Mouse (Mus musculus): ENCODE results near the gene Defb3. TPM values are rescaled to one million over a fixed set of nuclear protein-coding genes. Genes with fewer than 3 reads are reported as not detected.
"Not testable (repeated sequence)": the region's sequence is repeated elsewhere in the genome, so short reads cannot be mapped to it uniquely, and the experiment has no call there.

Gene Defb3
- polyA plus RNA-seq (2012; rRNA removed): not detected in 2 replicates

GRCm38 (mm10) chr8:19293060-19293459 lies at the start of gene Defb3:
Gene Defb3, plus strand, starts transcription at chr8:19293360.
- WGBS: 40% methylated on average over 2 of the region's 2 CpGs
- not testable (repeated sequence) for H3K4me1 ChIP-seq (ENCODE audit: control insufficient read depth, insufficient read depth, low read length); H3K4me3 ChIP-seq (replicated peaks; ENCODE audit: extremely low read depth, low read depth, low read length); DNase-seq

DNA sequence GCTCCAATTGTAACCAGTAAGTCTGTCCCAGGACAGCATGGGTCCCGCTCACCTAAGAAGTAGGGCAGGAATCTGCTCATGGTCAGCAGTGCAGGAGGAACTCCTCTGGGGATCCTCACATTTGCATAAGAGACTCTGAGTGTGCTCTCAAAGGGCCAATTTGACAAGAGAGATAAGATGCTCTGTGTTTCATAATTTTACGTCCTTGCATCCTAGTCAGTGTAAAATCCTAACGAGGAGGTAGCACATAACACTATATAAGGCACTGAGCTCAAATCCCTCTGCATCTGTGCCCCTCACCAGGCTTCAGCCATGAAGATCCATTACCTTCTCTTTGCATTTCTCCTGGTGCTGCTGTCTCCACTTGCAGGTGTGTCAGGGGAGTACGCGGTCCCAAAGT lies 45.9 kb upstream of the Defb3 start, which contains the start of gene Defb5:
Defb5 (plus strand) TSS at position 301 of the 400 bp plus-strand sequence.
- no peak within 1 kb of the TSS for H3K4me3 ChIP-seq (replicated peaks; ENCODE audit: extremely low read depth, low read depth, low read length)
- no peaks in the 10 kb centered on the region for H3K4me1 ChIP-seq (ENCODE audit: control insufficient read depth, insufficient read depth, low read length)
- TF ChIP-seq POLR2A (IDR thresholded peaks at IDR 0.05; ENCODE audit: borderline replicate concordance, extremely low read depth, low read depth, low read length): no peak
- no peak for TF ChIP-seq CTCF (IDR thresholded peaks at IDR 0.05; ENCODE audit: insufficient read depth, low read length)
- whole genome bisulfite sequencing: 92% methylated on average over 5 of the region's 5 CpGs
- no peak for DNase-seq

DNA sequence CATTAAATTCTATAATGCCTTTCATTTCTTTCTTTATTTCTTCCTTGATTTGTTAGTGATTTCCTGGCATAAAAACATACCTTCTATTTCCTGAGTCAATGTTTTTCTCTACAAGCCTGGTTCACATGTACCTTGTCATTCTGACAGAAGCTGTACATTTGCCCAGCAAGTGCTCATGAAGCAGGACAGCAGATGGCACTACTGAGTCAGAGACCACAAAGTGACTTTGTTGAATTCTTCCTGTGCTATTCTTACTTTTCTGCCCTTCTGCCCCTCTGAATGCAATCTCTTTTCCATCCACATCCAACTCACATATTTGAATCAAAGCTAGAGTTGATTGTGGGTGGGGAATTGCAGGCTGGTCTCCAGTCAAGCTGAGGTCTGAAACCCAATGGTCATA lies 35.0 kb upstream of the Defb3 start:
- TF ChIP-seq POLR2A (IDR thresholded peaks at IDR 0.05; ENCODE audit: borderline replicate concordance, extremely low read depth, low read depth, low read length) (no peak), CTCF (IDR thresholded peaks at IDR 0.05; ENCODE audit: insufficient read depth, low read length) (no peak)
- no peaks in the 10 kb centered on the region for H3K4me1 ChIP-seq (ENCODE audit: control insufficient read depth, insufficient read depth, low read length)

DNA sequence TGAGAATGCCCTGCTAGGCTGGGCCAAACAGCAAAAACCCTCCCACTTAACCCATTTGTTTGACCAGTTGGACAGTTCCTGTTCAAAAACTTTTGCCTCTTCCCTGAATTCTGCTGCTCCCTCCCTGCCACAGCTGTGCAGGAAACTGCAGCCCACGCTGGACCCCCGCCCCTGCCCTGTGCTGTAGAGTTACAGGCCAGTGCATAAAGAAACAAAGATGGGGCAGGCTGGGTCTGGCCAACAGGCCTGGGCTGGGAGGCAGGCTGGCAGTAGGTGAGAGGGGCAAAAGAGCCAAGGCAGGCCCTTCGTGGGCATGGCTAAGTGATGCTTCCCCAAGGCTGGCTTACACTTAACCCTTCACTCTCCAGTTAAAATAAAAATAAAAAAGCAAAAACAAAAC lies 33.5 kb upstream of the Defb3 start:
- TF ChIP-seq POLR2A (IDR thresholded peaks at IDR 0.05; ENCODE audit: borderline replicate concordance, extremely low read depth, low read depth, low read length): no peak
- no peak for TF ChIP-seq CTCF (IDR thresholded peaks at IDR 0.05; ENCODE audit: insufficient read depth, low read length)
- WGBS: 41% methylated on average over 3 of the region's 3 CpGs
- Histone ChIP-seq H3K4me3 (replicated peaks; ENCODE audit: extremely low read depth, low read depth, low read length) (no peak overlapping the region), H3K4me1 (ENCODE audit: control insufficient read depth, insufficient read depth, low read length) (no peaks in the 10 kb centered on the region)
- DNase-seq: no peak

More for the DNA sequence above, 35.0 kb upstream of the Defb3 start:
- no peak overlapping the region for H3K4me3 ChIP-seq (replicated peaks; ENCODE audit: extremely low read depth, low read depth, low read length)
- no peak for DNase-seq

- not testable (repeated sequence) for H3K4me1 ChIP-seq (ENCODE audit: control insufficient read depth, insufficient read depth, low read length); H3K4me3 ChIP-seq (replicated peaks; ENCODE audit: extremely low read depth, low read depth, low read length); DNase-seq
- 57% methylated on average over 3 of the region's 3 CpGs for WGBS
Measured at GRCm38 (mm10) chr8:19298361-19298760, 5.2 kb downstream of the Defb3 start.

DNA sequence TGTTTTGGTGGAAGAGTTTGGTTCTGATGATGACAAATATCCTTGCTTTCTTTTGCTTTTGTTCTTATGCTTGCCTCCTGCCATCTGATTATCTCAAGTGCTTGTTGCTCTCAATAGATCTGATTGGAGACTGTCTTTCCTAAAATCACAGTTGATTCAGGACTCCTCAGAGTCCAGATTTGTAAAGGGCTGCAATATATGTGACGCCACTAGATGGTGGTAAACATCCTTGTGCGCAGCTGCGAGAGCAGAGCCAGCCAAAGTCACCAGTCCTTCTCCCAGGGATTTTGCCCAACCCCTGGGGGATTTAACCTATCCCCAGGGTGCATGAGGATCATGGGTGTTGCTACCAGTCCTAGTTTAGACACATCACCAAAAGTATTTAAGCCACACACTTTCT lies 38.7 kb downstream of the Defb3 start:
- no peak for DNase-seq
- TF ChIP-seq CTCF (IDR thresholded peaks at IDR 0.05; ENCODE audit: insufficient read depth, low read length) (0 out of 2 replicates have a peak, but pooled peaks have one; percentile 2), POLR2A (IDR thresholded peaks at IDR 0.05; ENCODE audit: borderline replicate concordance, extremely low read depth, low read depth, low read length) (no peak)
- Histone ChIP-seq H3K4me1 (ENCODE audit: control insufficient read depth, insufficient read depth, low read length) (no peaks in the 10 kb centered on the region), H3K4me3 (replicated peaks; ENCODE audit: extremely low read depth, low read depth, low read length) (no peak overlapping the region)
- WGBS: 5% methylated on average over 3 of the region's 3 CpGs

Other genes starting within 250 kb of the Defb3 start
- gene Defb39, start 228.6 kb upstream of the Defb3 start, polyA plus RNA-seq (2012; rRNA removed): not detected in 2 replicates
- not detected in 2 replicates for gene Defb12, start 178.5 kb upstream of the Defb3 start, polyA plus RNA-seq (2012; rRNA removed)
- not detected in 2 replicates for gene Defb34, start 169.6 kb upstream of the Defb3 start, polyA plus RNA-seq (2012; rRNA removed)
- gene Gm45826, start 152.6 kb upstream of the Defb3 start, polyA plus RNA-seq (2012; rRNA removed): not detected in 2 replicates
- not detected in 2 replicates for gene Defb14, start 99.0 kb upstream of the Defb3 start, polyA plus RNA-seq (2012; rRNA removed)
- 27.7 TPM in 1 of 2 replicates, not detected in the other for gene Defb4, start 94.7 kb upstream of the Defb3 start, polyA plus RNA-seq (2012; rRNA removed)
- 1.1 TPM in 1 of 2 replicates, not detected in the other for gene Defb6, start 67.9 kb upstream of the Defb3 start, polyA plus RNA-seq (2012; rRNA removed)
- not detected in 2 replicates for gene Defb46, start 53.4 kb upstream of the Defb3 start, polyA plus RNA-seq (2012; rRNA removed)
- gene Defb5, start 45.8 kb upstream of the Defb3 start, polyA plus RNA-seq (2012; rRNA removed): not detected in 2 replicates
- gene Defb8, start 154.2 kb downstream of the Defb3 start, polyA plus RNA-seq (2012; rRNA removed): not detected in 2 replicates
- gene Defb7, start 201.7 kb downstream of the Defb3 start, polyA plus RNA-seq (2012; rRNA removed): not detected in 2 replicates